Mouse (Mus musculus) liver, embryonic 14.5 days (tissue): ENCODE results near the gene Emcn. TPM values are rescaled to one million over a fixed set of nuclear protein-coding genes. Genes with fewer than 3 reads are reported as not detected.

ENCODE experiments used
- ATAC-seq: fragments of 200-750 bp; cut with Nextera tagmentation; 2 replicates; pipeline ENCODE4 v1.8.0; 2017; ENCODE audit warnings: moderate number of reproducible peaks, mild to moderate bottlenecking, moderate library complexity; ENCODE audit not compliant: insufficient read depth
- DNase-seq, 3 experiments: peaks; one replicate each; pipeline ENCODE4 v3.0.0-alpha.2; 2012 to 2013; ENCODE audit warnings: low read depth in 3 of 3, low spot score in 3 of 3
- H3K27ac ChIP-seq: fragments of 300-500 bp; sonication (generic); 2 replicates; pipeline ENCODE4 v1.5.1; 2014; ENCODE audit warnings: moderate library complexity, mild to moderate bottlenecking, control low read depth, inconsistent platforms
- H3K27me3 ChIP-seq: fragments of 300-500 bp; sonication (generic); 2 replicates; pipeline ENCODE4 v1.6.1; 2014; ENCODE audit warnings: mild to moderate bottlenecking, low read length, moderate library complexity; ENCODE audit not compliant: control insufficient read depth, insufficient read depth
- H3K36me3 ChIP-seq: fragments of 300-500 bp; sonication (generic); replicated peaks from 2 replicates; pipeline ENCODE4 v1.6.1; 2014; ENCODE audit warnings: low read depth; ENCODE audit not compliant: control insufficient read depth, insufficient read depth
- H3K4me1 ChIP-seq, 2 experiments: fragments of 200-500 bp in 1 of 2; fragments of 300-500 bp in 1 of 2; sonication (generic) in 1 of 2; replicated peaks; 2 replicates each; pipeline ENCODE4 v1.6.1; 2012 to 2014; ENCODE audit warnings: antibody characterized with exemption in 1 of 2, inconsistent platforms in 1 of 2, low read length in 1 of 2; ENCODE audit not compliant: control insufficient read depth in 2 of 2, insufficient read depth in 2 of 2
- H3K4me2 ChIP-seq: fragments of 300-500 bp; sonication (generic); 2 replicates; pipeline ENCODE4 v1.6.1; 2014; ENCODE audit warnings: low read depth, mild to moderate bottlenecking, control low read depth, moderate library complexity
- H3K4me3 ChIP-seq, 2 experiments: fragments of 200-500 bp in 1 of 2; fragments of 300-500 bp in 1 of 2; sonication (generic) in 1 of 2; 2 replicates each; pipeline ENCODE4 v1.5.1; 2012 to 2014; ENCODE audit warnings: low read depth in 2 of 2, low read length in 2 of 2, mild to moderate bottlenecking in 2 of 2, control low read depth in 1 of 2, inconsistent platforms in 1 of 2, moderate library complexity in 1 of 2; ENCODE audit not compliant: insufficient read depth in 1 of 2
- H3K9ac ChIP-seq: fragments of 300-500 bp; sonication (generic); replicated peaks from 2 replicates; pipeline ENCODE4 v1.6.1; 2014; ENCODE audit warnings: mild to moderate bottlenecking, control low read depth, moderate library complexity
- H3K9me3 ChIP-seq: fragments of 300-500 bp; sonication (generic); 2 replicates; pipeline ENCODE4 v1.6.1; 2016; ENCODE audit warnings: low read length, mixed read lengths; ENCODE audit not compliant: control insufficient read depth
- CTCF ChIP-seq: IDR thresholded peaks from 2 replicates; pipeline ENCODE4 v1.5.1; 2016; ENCODE audit warnings: antibody characterized with exemption, low read depth, control low read depth
- EP300 ChIP-seq: IDR thresholded peaks from 2 replicates; pipeline ENCODE4 v1.6.1; 2016; ENCODE audit warnings: antibody characterized with exemption, low read depth
- WGBS: fragments of 180-500 bp; shearing (Covaris S2); extraction: QIAGEN DNeasy Blood & Tissue Kit; methylation state at CpG from one replicate; pipeline ENCODE4 v1.1.7; 2014; ENCODE audit not compliant: insufficient replicate concordance; 5-methylcytosine and 5-hydroxymethylcytosine counted together
- polyA plus RNA-seq, 2 experiments: library from polyadenylated mRNA; depleted of rRNA in 1 of 2; stranded (reverse) in 1 of 2; unstranded in 1 of 2; fragments of >200 nt; fragmentation: Nextera tagmentation in 1 of 2; extraction: Ambion mirVana in 1 of 2; gene quantifications; 2 replicates each; pipeline versions ENCODE4 v1.2.1 to v1.2.3; 2012 to 2014

Gene Emcn
- polyA plus RNA-seq, 2 experiments: 1.8 to 1.9 TPM

- Histone ChIP-seq H3K4me2 (no peak overlapping the region), H3K9ac (no peak overlapping the region), H3K36me3 (no peaks in the 10 kb centered on the region), H3K9me3 (no peaks in the 10 kb centered on the region), H3K27ac (no peak overlapping the region), H3K4me1 (no peaks in the 10 kb centered on the region), H3K4me3 (no peak overlapping the region), H3K27me3 (no peaks in the 10 kb centered on the region)
- DNase-seq (no peak), ATAC-seq (no peak)
- TF ChIP-seq EP300 (no peak), CTCF (no peak)
- 46% methylated on average over 1 of the region's 1 CpGs for WGBS
These were observed 20.9 kb upstream of the Emcn start for GRCm38 (mm10) chr3:137319950-137320349.

- Histone ChIP-seq H3K4me1 (no peaks in the 10 kb centered on the region), H3K27me3 (no peaks in the 10 kb centered on the region), H3K4me3 (no peak overlapping the region), H3K4me2 (no peak overlapping the region), H3K36me3 (no peaks in the 10 kb centered on the region), H3K9me3 (no peaks in the 10 kb centered on the region), H3K27ac (no peak overlapping the region), H3K9ac (no peak overlapping the region)
- no peak for ATAC-seq
- DNase-seq: no peak
- TF ChIP-seq EP300 (no peak), CTCF (no peak)
- WGBS: 34% methylated on average over 12 of the region's 12 CpGs
These were observed 18.6 kb upstream of the Emcn start for GRCm38 (mm10) chr3:137322304-137322703.

GRCm38 (mm10) chr3:137329898-137330297 lies 11.0 kb upstream of the Emcn start:
- 67% methylated on average over 9 of the region's 9 CpGs for WGBS
- TF ChIP-seq CTCF: no peak
- no peak for TF ChIP-seq EP300
- DNase-seq (no peak), ATAC-seq (no peak)
- Histone ChIP-seq H3K4me3 (no peak overlapping the region), H3K27ac (no peak overlapping the region), H3K36me3 (no peaks in the 10 kb centered on the region), H3K4me2 (no peak overlapping the region), H3K4me1 (no peaks in the 10 kb centered on the region), H3K9me3 (no peaks in the 10 kb centered on the region), H3K9ac (no peak overlapping the region), H3K27me3 (no peaks in the 10 kb centered on the region)

- no peaks in the 10 kb centered on the region for H3K36me3 ChIP-seq
- H3K27ac ChIP-seq: no peak overlapping the region
- WGBS: 34% methylated on average over 4 of the region's 4 CpGs
- no peaks in the 10 kb centered on the region for H3K4me1 ChIP-seq
- H3K27me3 ChIP-seq: no peaks in the 10 kb centered on the region
- no peaks in the 10 kb centered on the region for H3K9me3 ChIP-seq
- ATAC-seq (no peak), DNase-seq (no peak)
- H3K9ac ChIP-seq: no peak overlapping the region
- TF ChIP-seq EP300 (no peak), CTCF (no peak)
- H3K4me2 ChIP-seq: no peak overlapping the region
- no peak overlapping the region for H3K4me3 ChIP-seq
These were observed 9.9 kb upstream of the Emcn start for GRCm38 (mm10) chr3:137330950-137331349.

- 53% methylated on average over 4 of the region's 4 CpGs for WGBS
- no peak for TF ChIP-seq CTCF
- no peak for TF ChIP-seq EP300
These were observed 8.3 kb upstream of the Emcn start for GRCm38 (mm10) chr3:137332531-137332930.

More at GRCm38 (mm10) chr3:137332531-137332930, 8.3 kb upstream of the Emcn start:
- Histone ChIP-seq H3K27me3 (no peaks in the 10 kb centered on the region), H3K36me3 (no peaks in the 10 kb centered on the region), H3K9me3 (no peaks in the 10 kb centered on the region), H3K9ac (no peak overlapping the region), H3K4me2 (no peak overlapping the region), H3K4me3 (no peak overlapping the region), H3K4me1 (no peaks in the 10 kb centered on the region), H3K27ac (no peak overlapping the region)
- ATAC-seq (no peak), DNase-seq (no peak)
